Mouse (Mus musculus) liver, embryonic 14.5 days (tissue): ENCODE measurements around the gene Memo1.
"Not testable (repeated sequence)": the region's sequence is repeated elsewhere in the genome, so short reads cannot be mapped to it uniquely, and the experiment has no call there.

Experiments
- CTCF ChIP-seq: IDR thresholded peaks from 2 replicates; pipeline ENCODE4 v1.5.1; 2016; ENCODE audit warnings: antibody characterized with exemption, low read depth, control low read depth
- EP300 ChIP-seq: IDR thresholded peaks from 2 replicates; pipeline ENCODE4 v1.6.1; 2016; ENCODE audit warnings: antibody characterized with exemption, low read depth

DNA sequence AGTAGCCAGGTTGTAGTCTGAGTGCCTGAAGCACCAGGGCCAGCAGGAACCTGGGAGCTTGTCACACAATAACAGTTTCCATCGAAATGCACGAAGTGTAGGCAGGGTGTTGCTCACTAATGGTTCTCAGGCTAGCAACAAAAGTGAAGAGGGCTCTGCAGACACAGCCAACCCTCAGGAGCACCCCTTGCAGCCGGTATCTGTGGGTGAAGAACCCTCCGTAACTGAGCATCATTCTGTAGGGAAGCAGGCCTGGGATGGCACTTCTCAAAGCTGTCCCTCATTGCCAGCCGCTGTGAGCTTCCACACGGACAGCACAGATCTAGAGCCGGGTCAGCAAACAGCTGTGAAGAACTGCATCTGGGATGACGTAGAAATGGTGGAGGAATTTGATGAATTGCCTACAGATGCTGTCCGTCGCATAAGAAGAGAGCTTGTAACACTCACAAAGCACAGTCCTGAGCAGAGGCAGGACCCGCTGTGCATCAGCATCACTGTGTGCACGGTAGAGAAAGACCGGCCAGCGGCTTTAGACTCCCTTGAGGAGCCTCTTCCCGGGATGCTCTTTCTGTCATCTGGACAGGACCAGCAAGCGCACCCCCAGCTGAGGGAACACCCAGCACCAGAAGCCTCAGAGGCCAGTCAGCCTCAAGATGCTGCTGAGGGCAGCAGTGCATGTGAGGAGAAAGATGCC is 82.3 kb downstream of the Memo1 start:
- not testable (repeated sequence) for TF ChIP-seq CTCF, EP300
